Mouse (Mus musculus) heart, embryonic 15.5 days (tissue): ENCODE results near the gene Lysmd4. TPM values are rescaled to one million over a fixed set of nuclear protein-coding genes. Genes with fewer than 3 reads are reported as not detected.

Experiments
- ATAC-seq: fragments of 200-750 bp; cut with Nextera tagmentation; replicated peaks from 2 replicates; pipeline ENCODE4 v1.8.0; 2017; ENCODE audit warnings: low read depth, moderate TSS enrichment; ENCODE audit not compliant: insufficient number of reproducible peaks, insufficient read depth, low FRiP score
- H3K27ac ChIP-seq: fragments of 300-500 bp; sonication (generic); 2 replicates; pipeline ENCODE4 v1.5.1; 2015; ENCODE audit warnings: mild to moderate bottlenecking, inconsistent platforms
- H3K27me3 ChIP-seq: fragments of 300-500 bp; sonication (generic); 2 replicates; pipeline ENCODE4 v1.6.1; 2015; ENCODE audit warnings: inconsistent platforms
- H3K36me3 ChIP-seq: fragments of 300-500 bp; sonication (generic); 2 replicates; pipeline ENCODE4 v1.6.1; 2015; ENCODE audit warnings: mild to moderate bottlenecking, inconsistent platforms
- H3K4me1 ChIP-seq: fragments of 300-500 bp; sonication (generic); replicated peaks from 2 replicates; pipeline ENCODE4 v1.6.1; 2015; ENCODE audit warnings: inconsistent platforms
- H3K4me2 ChIP-seq: fragments of 300-500 bp; sonication (generic); 2 replicates; pipeline ENCODE4 v1.6.1; 2015; ENCODE audit warnings: inconsistent platforms, mild to moderate bottlenecking, moderate library complexity
- H3K4me3 ChIP-seq: fragments of 300-500 bp; sonication (generic); 2 replicates; pipeline ENCODE4 v1.5.1; 2015; ENCODE audit warnings: mild to moderate bottlenecking, inconsistent platforms
- H3K9ac ChIP-seq: fragments of 300-500 bp; sonication (generic); 2 replicates; pipeline ENCODE4 v1.6.1; 2015; ENCODE audit warnings: mild to moderate bottlenecking, inconsistent platforms
- H3K9me3 ChIP-seq: fragments of 300-500 bp; sonication (generic); replicated peaks from 2 replicates; pipeline ENCODE4 v1.6.1; 2016; ENCODE audit warnings: inconsistent platforms
- WGBS: fragments of 180-500 bp; shearing (Covaris S2); methylation state at CpG from one replicate; pipeline ENCODE4 v1.1.7; 2015; ENCODE audit warnings: mixed read lengths; 5-methylcytosine and 5-hydroxymethylcytosine counted together
- polyA plus RNA-seq: library from polyadenylated mRNA; unstranded; fragments of >200 nt; fragmentation: Nextera tagmentation; extraction: Ambion mirVana; gene quantifications from 2 replicates; pipeline ENCODE4 v1.2.1, GENCODE M21; 2015

The Lysmd4 gene
- polyA plus RNA-seq, 1 experiment from 2014 or later = 14.2 TPM

DNA sequence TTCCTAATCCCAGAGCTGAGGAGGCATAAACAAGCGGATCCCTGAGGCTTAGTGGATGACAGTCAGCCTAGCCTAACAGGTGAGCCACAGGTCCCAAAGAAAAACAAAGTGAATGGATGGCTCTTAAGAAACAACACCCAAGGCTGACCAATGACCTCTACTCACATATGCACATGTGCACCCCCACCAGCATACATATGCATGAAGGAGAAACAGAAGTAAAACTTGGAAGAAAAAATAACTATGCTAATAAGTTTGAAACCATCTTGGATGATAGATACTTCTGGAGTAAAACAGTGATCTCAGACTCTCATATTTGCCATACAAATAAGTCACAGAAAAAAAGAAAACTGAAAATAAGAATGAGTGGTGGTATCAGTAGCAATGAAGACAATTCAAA, 122.1 kb downstream of the Lysmd4 start:
- H3K4me3 ChIP-seq = no peak overlapping the region
- no peak overlapping the region for H3K27ac ChIP-seq
- H3K4me2 ChIP-seq = no peak overlapping the region
- no peaks in the 10 kb centered on the region for H3K27me3 ChIP-seq
- H3K9me3 ChIP-seq = no peaks in the 10 kb centered on the region
- no peak for ATAC-seq
- peaks cover 2% of the 10 kb centered on the region; the same call in 1 of the 2 replicates for H3K36me3 ChIP-seq
- H3K9ac ChIP-seq = no peak overlapping the region
- WGBS = 96% methylated on average over 1 of the region's 1 CpGs
- peaks cover 3% of the 10 kb centered on the region for H3K4me1 ChIP-seq

DNA sequence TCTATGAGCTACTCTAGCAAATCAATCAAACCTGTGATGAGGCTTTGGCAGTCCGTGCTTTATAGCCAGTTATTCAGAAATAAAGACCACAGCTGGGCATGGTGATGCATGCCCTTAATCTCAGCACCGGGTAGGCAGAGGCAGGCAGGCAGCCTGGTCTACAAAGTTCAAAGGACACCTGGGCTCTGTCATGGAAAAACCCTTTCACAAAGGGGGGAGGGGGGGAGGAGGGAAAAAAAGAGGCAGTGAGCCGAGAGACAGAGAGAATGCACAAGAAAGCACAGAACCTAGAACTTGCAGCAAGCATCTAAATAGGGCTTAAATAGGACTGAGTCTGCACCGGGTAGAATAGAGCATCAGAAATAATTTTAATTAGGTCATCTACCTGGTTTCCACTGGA, 130.6 kb downstream of the Lysmd4 start:
- Histone ChIP-seq H3K9ac (no peak overlapping the region), H3K4me2 (no peak overlapping the region), H3K36me3 (0 out of 2 replicates have a peak, but pooled peaks cover 5% of the 10 kb centered on the region), H3K4me1 (peaks cover 3% of the 10 kb centered on the region; the same call in 1 of the 2 replicates), H3K27me3 (no peaks in the 10 kb centered on the region), H3K9me3 (no peaks in the 10 kb centered on the region), H3K27ac (no peak overlapping the region), H3K4me3 (no peak overlapping the region)
- ATAC-seq = no peak
- WGBS = 70% methylated on average over 4 of the region's 4 CpGs

DNA sequence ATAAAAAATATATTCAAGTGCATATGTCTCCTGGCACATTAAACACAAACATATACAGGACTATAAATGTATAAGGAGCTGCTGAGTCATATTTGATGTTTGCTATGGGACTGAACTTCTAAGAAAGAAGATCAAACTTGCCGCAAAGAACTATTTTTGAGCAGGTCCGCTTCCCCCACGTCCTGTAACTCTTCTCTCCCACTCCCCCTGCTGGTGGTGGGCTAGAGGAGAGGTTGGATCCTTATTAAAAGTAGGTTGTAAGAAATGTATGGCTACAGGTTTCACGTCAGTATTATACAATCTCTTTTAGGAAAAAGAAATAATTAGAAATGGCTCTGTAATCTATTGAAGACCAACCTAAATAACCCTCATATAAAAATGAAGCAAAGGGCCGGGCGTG, 131.3 kb downstream of the Lysmd4 start:
- WGBS = 87% methylated on average over 6 of the region's 6 CpGs
- ATAC-seq = no peak
- Histone ChIP-seq H3K4me3 (no peak overlapping the region), H3K36me3 (0 out of 2 replicates have a peak, but pooled peaks cover 5% of the 10 kb centered on the region), H3K4me1 (peaks cover 4% of the 10 kb centered on the region), H3K27ac (no peak overlapping the region), H3K9ac (no peak overlapping the region), H3K4me2 (no peak overlapping the region), H3K27me3 (no peaks in the 10 kb centered on the region), H3K9me3 (no peaks in the 10 kb centered on the region)

DNA sequence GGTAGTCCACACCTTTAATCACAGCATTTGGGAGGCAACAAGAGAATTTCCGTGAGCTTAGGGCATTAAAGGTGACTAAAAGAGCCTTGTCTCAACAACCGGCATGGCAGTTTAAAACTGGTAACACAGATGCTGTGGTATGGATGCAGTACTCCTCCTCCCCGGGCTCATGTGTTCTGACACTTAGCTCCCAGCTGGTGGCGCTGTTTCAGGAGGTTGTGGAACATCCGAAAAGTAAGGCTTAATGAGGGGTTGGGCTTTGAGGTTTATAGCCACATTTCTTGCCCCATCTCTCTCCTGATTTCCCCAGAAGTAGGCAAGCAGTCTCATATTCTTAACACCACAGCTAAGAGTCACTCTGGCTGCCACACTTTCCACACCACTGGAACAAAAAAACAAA, 133.5 kb downstream of the Lysmd4 start:
- no peak for ATAC-seq
- Histone ChIP-seq H3K36me3 (0 out of 2 replicates have a peak, but pooled peaks cover 5% of the 10 kb centered on the region), H3K27ac (no peak overlapping the region), H3K9me3 (no peaks in the 10 kb centered on the region), H3K27me3 (no peaks in the 10 kb centered on the region), H3K4me1 (peaks cover 12% of the 10 kb centered on the region), H3K4me2 (no peak overlapping the region), H3K9ac (no peak overlapping the region), H3K4me3 (no peak overlapping the region)
- 91% methylated on average over 5 of the region's 5 CpGs for WGBS

Other genes with a start within 250 kb of the Lysmd4 start
- 101 and 115 TPM in 2 replicates for gene Mef2a, start 150.3 kb downstream of the Lysmd4 start, polyA plus RNA-seq